Mouse (Mus musculus) MEL (cell line): ENCODE measurements at regions not wholly inside any gene's neighbourhood (a gene's known extent, or its start where the extent isn't known, plus 50 kb on each side); places are given as distances from the start of the nearest gene placed in this dataset.

Source experiments
- BHLHE40 ChIP-seq: IDR thresholded peaks from 2 replicates; pipeline ENCODE4 v1.6.1; 2012; ENCODE audit warnings: low read depth, mild to moderate bottlenecking, inconsistent platforms, low read length, improper control_type of control experiment, borderline replicate concordance
- CTCF ChIP-seq, 3 experiments: IDR thresholded peaks in 2 of 3; conservative IDR thresholded peaks in 1 of 3; 2 replicates each; pipeline ENCODE4 v1.5.1; 2011 to 2012; ENCODE audit warnings: low read length in 3 of 3, low read depth in 2 of 3, mild to moderate bottlenecking in 2 of 3, improper control_type of control experiment in 1 of 3, inconsistent platforms in 1 of 3, mixed read lengths in 1 of 3, moderate library complexity in 1 of 3; ENCODE audit not compliant: control insufficient read depth in 1 of 3, insufficient read depth in 1 of 3, poor library complexity in 1 of 3, severe bottlenecking in 1 of 3
- MAX ChIP-seq: IDR thresholded peaks from 2 replicates; pipeline ENCODE4 v1.6.1; 2011; ENCODE audit warnings: low read length, improper control_type of control experiment
- MAZ ChIP-seq: IDR thresholded peaks from 2 replicates; pipeline ENCODE4 v1.6.1; 2012; ENCODE audit warnings: low read depth, mild to moderate bottlenecking, inconsistent platforms, low read length, improper control_type of control experiment
- NELFE ChIP-seq: IDR thresholded peaks from 2 replicates; pipeline ENCODE4 v1.6.1; 2011; ENCODE audit warnings: low read depth, low read length, improper control_type of control experiment
- POLR2A ChIP-seq, 2 experiments: IDR thresholded peaks; 2 replicates each; pipeline ENCODE4 v1.6.1; 2011 to 2012; ENCODE audit warnings: low read length in 2 of 2, mild to moderate bottlenecking in 2 of 2, control low read depth in 1 of 2, improper control_type of control experiment in 1 of 2, low read depth in 1 of 2, moderate library complexity in 1 of 2; ENCODE audit not compliant: control insufficient read depth in 1 of 2, insufficient read depth in 1 of 2, poor library complexity in 1 of 2
- SIN3A ChIP-seq: IDR thresholded peaks from 2 replicates; pipeline ENCODE4 v1.6.1; 2012; ENCODE audit warnings: low read length, improper control_type of control experiment, inconsistent platforms
- TAL1 ChIP-seq: IDR thresholded peaks from 2 replicates; pipeline ENCODE4 v1.6.1; 2012; ENCODE audit warnings: mild to moderate bottlenecking, inconsistent platforms, low read length, moderate library complexity, mixed read lengths
- ZNF384 ChIP-seq: IDR thresholded peaks from 2 replicates; pipeline ENCODE4 v1.6.1; 2012; ENCODE audit warnings: low read depth, mild to moderate bottlenecking, inconsistent platforms, low read length, improper control_type of control experiment

- no peak for TF ChIP-seq CTCF (IDR thresholded peaks at IDR 0.05 in 2 of 3, conservative IDR thresholded peaks at IDR 0.05 in 1 of 3; ENCODE audit: control insufficient read depth in 1 of 3, insufficient read depth in 1 of 3, low read depth in 2 of 3, low read length in 3 of 3, poor library complexity in 1 of 3, severe bottlenecking in 1 of 3)
- no peak for TF ChIP-seq POLR2A (IDR thresholded peaks at IDR 0.05; ENCODE audit: control insufficient read depth in 1 of 2, insufficient read depth in 1 of 2, low read depth in 1 of 2, low read length in 2 of 2, poor library complexity in 1 of 2)
- no peak for TF ChIP-seq BHLHE40
- no peak for TF ChIP-seq TAL1
- TF ChIP-seq MAX: no peak
- TF ChIP-seq ZNF384: no peak
- TF ChIP-seq NELFE: no peak
- TF ChIP-seq SIN3A: no peak
- no peak for TF ChIP-seq MAZ
Observed at GRCm38 (mm10) chr4:89393251-89393711, 82.4 kb upstream of the Cdkn2b start.
